Mouse (Mus musculus) layer of hippocampus, postnatal 25 days (tissue): ENCODE measurements around the gene Mrpl39. TPM values are rescaled to one million over a fixed set of nuclear protein-coding genes. Genes with fewer than 3 reads are reported as not detected.

Experiments
- DNase-seq, 2 experiments: peaks; one replicate each; pipeline ENCODE4 v3.0.0; 2022; ENCODE audit warnings: mixed read lengths in 2 of 2, low spot score in 1 of 2; ENCODE audit errors: extremely low spot score in 1 of 2
- microRNA-seq, 2 experiments: library from miRNA; unstranded; fragments of <30 nt; microRNA quantifications; one replicate each; pipeline ENCODE4 v1.2.0; 2021
- total RNA-seq, 2 experiments: library from RNA; stranded (reverse); gene quantifications; 2 replicates each; pipeline ENCODE4 v1.2.3; 2021

Mrpl39 gene
- total RNA-seq, 2 experiments from 2014 or later, result 21.1 to 22.6 TPM

DNA sequence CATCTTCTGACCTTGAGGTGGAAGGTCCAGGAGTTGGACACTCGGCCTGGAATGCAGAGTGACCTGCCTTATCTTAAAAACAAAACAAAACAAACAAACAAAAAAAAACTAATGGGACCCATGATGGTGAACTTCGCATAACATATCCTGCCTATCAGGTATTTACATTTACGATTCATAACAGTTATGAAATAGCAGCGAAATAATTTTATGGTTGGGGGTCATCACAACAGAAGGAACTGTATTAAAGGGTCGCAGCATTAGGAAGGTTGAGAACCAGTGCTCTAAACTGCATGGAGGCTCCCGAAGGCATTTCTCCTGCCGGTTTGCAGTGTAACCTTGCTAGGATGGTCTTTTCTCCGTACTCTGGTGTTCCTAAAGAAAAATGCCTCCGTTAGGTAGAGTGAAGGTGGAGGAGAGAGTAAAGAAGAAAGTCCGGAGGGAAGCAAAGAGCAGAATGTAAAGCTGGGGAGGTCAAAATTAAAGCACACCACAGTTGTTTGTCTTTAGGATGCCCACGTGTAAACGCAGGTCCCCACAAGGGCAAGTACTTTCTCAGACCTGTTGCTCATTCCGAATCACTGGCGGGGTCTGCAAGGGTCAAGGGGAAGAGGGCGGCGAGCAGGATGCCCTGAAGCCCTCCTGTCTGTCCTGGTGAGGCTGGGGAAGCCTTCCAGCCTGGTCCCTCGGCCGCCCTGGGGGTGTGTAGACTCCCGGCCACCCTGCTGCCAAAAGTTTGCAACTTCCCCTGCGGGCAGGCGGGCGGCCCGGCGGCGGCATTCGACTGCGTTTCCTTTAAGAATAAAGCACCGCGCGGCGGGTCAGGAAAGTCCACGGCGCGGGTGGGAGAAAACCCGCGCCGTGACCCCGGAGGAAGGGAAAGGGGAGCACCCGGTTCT lies 33.1 kb downstream of the Mrpl39 start:
- no peak for DNase-seq

DNA sequence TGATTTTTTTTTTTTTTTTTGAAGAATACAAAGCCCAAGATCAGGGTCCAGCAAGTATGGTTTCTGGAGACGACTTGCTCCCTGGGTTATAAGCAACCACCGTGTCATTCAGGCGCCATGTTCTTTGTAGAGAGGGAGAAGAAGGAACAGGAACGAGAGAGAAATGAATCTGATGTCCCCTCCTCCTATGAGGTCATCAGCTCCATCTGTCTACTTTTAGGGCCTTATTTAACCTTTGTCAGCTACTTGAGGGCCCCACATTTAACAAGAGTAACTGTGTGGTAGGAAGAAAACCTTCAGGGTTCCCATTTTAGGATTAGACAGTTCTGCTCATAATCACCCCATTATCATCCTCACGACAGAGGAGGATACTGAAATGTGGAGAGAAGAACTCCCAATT lies 34.5 kb downstream of the Mrpl39 start:
- no peak for DNase-seq

DNA sequence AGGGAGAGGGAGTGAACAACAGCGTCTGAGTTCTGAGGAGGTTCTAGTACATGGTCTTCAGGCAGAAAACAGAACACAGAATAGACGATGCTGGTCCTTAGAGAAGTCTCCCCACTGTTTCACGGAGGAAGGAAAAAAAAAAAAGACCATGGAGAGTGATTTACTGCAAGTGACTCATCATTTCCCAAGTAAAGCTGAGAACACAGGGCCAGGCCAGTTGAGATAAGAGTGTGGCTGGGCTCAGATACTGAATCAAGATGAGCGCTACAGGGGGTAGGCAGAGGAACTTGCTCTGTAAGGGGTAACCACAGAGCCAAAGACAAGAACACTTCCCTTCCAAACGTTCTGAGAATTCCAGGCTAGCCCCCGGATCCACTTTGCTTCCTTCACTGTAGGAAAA lies 36.8 kb downstream of the Mrpl39 start:
- DNase-seq, result no peak

- DNase-seq, result no peak
Measured at GRCm38 (mm10) chr16:84696178-84696577, 39.4 kb downstream of the Mrpl39 start.

DNA sequence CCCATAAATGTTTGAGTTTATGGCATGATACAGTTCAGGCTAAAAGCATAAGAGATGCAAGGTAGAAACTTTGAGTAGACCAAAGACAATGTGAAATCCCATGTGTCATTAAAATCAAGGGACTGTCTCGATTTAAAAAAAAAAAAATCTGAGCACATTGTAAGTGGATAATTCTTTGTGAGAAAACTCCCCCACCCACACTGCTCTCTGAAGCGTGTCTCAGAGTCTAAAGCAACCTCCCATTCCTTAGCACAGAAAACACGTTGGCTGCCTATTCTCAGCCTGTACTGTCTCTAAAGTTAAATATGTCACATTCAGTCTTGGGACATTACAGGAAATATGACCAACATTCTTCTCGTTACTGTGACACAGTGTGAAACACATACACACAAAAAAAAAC lies 53.6 kb downstream of the Mrpl39 start:
- no peak for DNase-seq

DNA sequence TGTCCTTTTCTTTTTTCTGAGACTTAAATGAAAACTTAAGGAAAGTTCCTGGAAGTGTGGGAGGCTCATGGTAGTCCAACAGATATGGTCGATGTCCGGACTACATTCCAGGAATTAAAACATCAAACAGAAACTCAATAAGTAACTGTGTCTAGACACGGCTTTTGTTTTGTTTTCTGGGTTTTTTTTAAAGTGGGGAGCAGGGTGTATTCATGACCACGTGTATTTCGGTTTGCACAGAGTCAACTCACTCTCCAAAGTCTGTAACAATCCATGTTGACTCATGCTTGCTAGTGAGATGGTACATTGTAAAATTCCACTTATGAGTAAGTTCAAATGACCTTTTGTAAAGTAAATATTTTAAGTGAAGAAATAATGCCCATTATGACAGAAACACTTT lies 54.8 kb downstream of the Mrpl39 start:
- no peak for DNase-seq

DNA sequence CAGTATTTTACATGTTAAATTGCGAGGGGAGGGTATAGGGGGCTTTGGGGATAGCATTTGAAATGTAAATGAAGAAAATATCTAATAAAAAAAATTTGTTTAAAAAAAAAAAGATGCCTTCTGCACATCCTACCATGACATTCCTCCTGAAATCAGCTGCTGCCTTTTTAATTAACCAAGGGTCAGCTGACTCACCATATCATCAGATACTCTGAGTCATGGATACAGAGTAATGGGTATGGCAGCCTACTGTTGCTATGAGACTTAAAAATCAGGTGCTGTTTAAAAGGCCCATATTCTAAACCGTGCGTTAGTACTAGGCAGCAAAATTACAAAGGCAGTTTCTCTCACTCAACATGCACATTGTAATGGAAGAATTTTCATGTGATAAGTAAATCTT lies 58.2 kb downstream of the Mrpl39 start:
- DNase-seq, result no peak

Small RNAs within 50 kb of the gene (microRNA-seq; reads per million reads assigned to microRNA genes)
- 30.5 to 41.0 reads per million in 2 experiments for gene Mir155

Other genes starting within 250 kb of the Mrpl39 start
- under 1 TPM; 0.34 to 0.56 TPM for gene A730009L09Rik, start 220.6 kb downstream of the Mrpl39 start, total RNA-seq
- gene Jam2, start 38.4 kb upstream of the Mrpl39 start, total RNA-seq, result 10 to 100 TPM; 22.4 TPM
- gene Gabpa, start 99.2 kb upstream of the Mrpl39 start, total RNA-seq, result 10 to 100 TPM; 24.1 to 25.9 TPM
- 100 to 1,000 TPM; 355 to 408 TPM for gene Atp5j, start 99.9 kb upstream of the Mrpl39 start, total RNA-seq